Mouse (Mus musculus) liver, embryonic 14.5 days (tissue): ENCODE measurements at regions not wholly inside any gene's neighbourhood (a gene's known extent, or its start where the extent isn't known, plus 50 kb on each side); places are given as distances from the start of the nearest gene placed in this dataset.

Experiments used
- CTCF ChIP-seq: IDR thresholded peaks from 2 replicates; pipeline ENCODE4 v1.5.1; 2016; ENCODE audit warnings: antibody characterized with exemption, low read depth, control low read depth
- EP300 ChIP-seq: IDR thresholded peaks from 2 replicates; pipeline ENCODE4 v1.6.1; 2016; ENCODE audit warnings: antibody characterized with exemption, low read depth

DNA sequence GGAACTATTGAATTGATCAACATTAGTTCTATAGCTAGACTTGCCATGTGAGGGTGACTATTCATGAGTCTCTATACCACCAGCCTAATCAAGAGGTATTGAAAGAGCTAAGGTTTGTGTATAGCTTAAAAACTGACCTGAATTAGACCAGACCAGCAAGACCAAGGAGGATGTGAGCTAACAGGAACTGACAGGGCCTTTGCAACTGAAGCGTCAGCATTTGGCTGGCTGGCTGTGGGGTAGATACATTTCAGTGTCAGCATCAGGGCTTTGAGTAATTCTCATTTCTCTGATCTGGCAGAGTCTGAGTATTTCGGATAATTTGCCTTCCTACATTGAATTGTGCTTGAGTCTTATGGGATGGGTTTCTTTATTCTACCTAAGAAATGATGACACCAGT lies 152.8 kb upstream of the Zeb2 start:
- TF ChIP-seq CTCF: no peak
- no peak for TF ChIP-seq EP300
